ENCODE assay signal across 10 mouse cellular contexts in genomic region chr5:112642731-112643130, GRCm38 (mm10).
DNase-seq lines count a peak whose midpoint lies in the region; ATAC-seq and TF ChIP-seq lines count a peak whose summit lies in the region.
"Had no signal": no experiment of that assay in that cellular context is flagged by ENCODE, and none has a peak within 500 bp of the region (broad histone marks: within the 10 kb centered on the region; RNA-seq: fewer than 3 reads in every experiment).

No protein-coding gene starts in this region.

- H3K4me2 ChIP-seq in hindbrain, embryonic 11.5 days (replicated peaks; ENCODE audit: low read depth, low read length): no peak overlapping the region
- H3K4me2 ChIP-seq in hindbrain, embryonic 13.5 days: no peak overlapping the region
- H3K4me2 ChIP-seq: liver, embryonic 13.5 days had no signal

- H3K36me3 ChIP-seq in hindbrain, embryonic 11.5 days (ENCODE audit: control insufficient read depth, insufficient read depth, low read length): no peaks in the 10 kb centered on the region
- H3K36me3 ChIP-seq in hindbrain, embryonic 13.5 days: no peaks in the 10 kb centered on the region
- no peaks in the 10 kb centered on the region for H3K36me3 ChIP-seq in thymus, adult 2 months (ENCODE audit: control insufficient read depth, insufficient read depth, low read length)
- H3K36me3 ChIP-seq: liver, embryonic 13.5 days had no signal

- no peak overlapping the region for H3K9ac ChIP-seq in hindbrain, embryonic 11.5 days (ENCODE audit: low read depth, low read length)
- no peak overlapping the region for H3K9ac ChIP-seq in hindbrain, embryonic 13.5 days
- H3K9ac ChIP-seq: liver, embryonic 13.5 days had no signal

- H3K4me3 ChIP-seq in hindbrain, embryonic 11.5 days (ENCODE audit: low read depth, low read length): no peak overlapping the region
- H3K4me3 ChIP-seq in hindbrain, embryonic 13.5 days: no peak overlapping the region
- H3K4me3 ChIP-seq in thymus, adult 2 months (ENCODE audit: control insufficient read depth, insufficient read depth, low read length): no peak overlapping the region
- H3K4me3 ChIP-seq in cortical plate, adult 2 months (ENCODE audit: insufficient read depth, low read length): no peak overlapping the region
- H3K4me3 ChIP-seq: liver, embryonic 13.5 days had no signal

- ATAC-seq in hindbrain, embryonic 11.5 days (ENCODE audit: low FRiP score): no peak
- no peak for ATAC-seq in hindbrain, embryonic 13.5 days (ENCODE audit: low FRiP score)
- ATAC-seq: activated CD4-positive, CD25-positive, alpha-beta regulatory T cell, adult 4 months had no signal

- H3K27ac ChIP-seq in hindbrain, embryonic 11.5 days (ENCODE audit: low read depth, low read length): no peak overlapping the region
- H3K27ac ChIP-seq in hindbrain, embryonic 13.5 days: no peak overlapping the region
- no peak overlapping the region for H3K27ac ChIP-seq in thymus, adult 2 months (ENCODE audit: control insufficient read depth, insufficient read depth, low read length)
- H3K27ac ChIP-seq in cortical plate, adult 2 months (ENCODE audit: insufficient read depth, low read length): no peak overlapping the region
- H3K27ac ChIP-seq: liver, embryonic 13.5 days had no signal

- peak; percentile 66; the same call in 1 of the 2 replicates for TF ChIP-seq CTCF in thymus, adult 2 months (IDR thresholded peaks at IDR 0.05; ENCODE audit: borderline replicate concordance, control insufficient read depth, extremely low read depth, insufficient read depth, low read length, poor library complexity)
- TF ChIP-seq CTCF in cortical plate, adult 2 months (IDR thresholded peaks at IDR 0.05; ENCODE audit: extremely low read depth, insufficient read depth, low read length): peak; percentile 54

- H3K27me3 ChIP-seq in hindbrain, embryonic 11.5 days (ENCODE audit: control insufficient read depth, insufficient read depth, low read length): no peaks in the 10 kb centered on the region
- peaks cover 17% of the 10 kb centered on the region for H3K27me3 ChIP-seq in hindbrain, embryonic 13.5 days
- H3K27me3 ChIP-seq in thymus, adult 2 months (ENCODE audit: control insufficient read depth, insufficient read depth, low read length): no peaks in the 10 kb centered on the region
- H3K27me3 ChIP-seq: liver, embryonic 13.5 days had no signal

- no peaks in the 10 kb centered on the region for H3K9me3 ChIP-seq in hindbrain, embryonic 11.5 days (ENCODE audit: control insufficient read depth, low read length)
- no peaks in the 10 kb centered on the region for H3K9me3 ChIP-seq in hindbrain, embryonic 13.5 days
- H3K9me3 ChIP-seq: liver, embryonic 13.5 days had no signal

- peak; percentile 63 for DNase-seq in hindbrain, embryonic 11.5 days (ENCODE audit: low spot score)
- DNase-seq in thymus, adult 2 months: no peak
- DNase-seq in thymus, postnatal 0 days (ENCODE audit: low spot score): no peak
- DNase-seq in testis, postnatal 14 days (ENCODE audit: low spot score): peak; percentile 16
- no peak for DNase-seq in gastrocnemius, adult 18-20 months (ENCODE audit: low spot score)
- no peak for DNase-seq in kidney, adult 11 months
- DNase-seq: liver, embryonic 13.5 days had no signal

- H3K4me1 ChIP-seq in hindbrain, embryonic 11.5 days (replicated peaks; ENCODE audit: control insufficient read depth, insufficient read depth, low read length): peaks cover 6% of the 10 kb centered on the region; the same call in 1 of the 2 replicates
- H3K4me1 ChIP-seq in hindbrain, embryonic 13.5 days (replicated peaks): peaks cover 25% of the 10 kb centered on the region
- H3K4me1 ChIP-seq in thymus, adult 2 months (replicated peaks; ENCODE audit: control insufficient read depth, insufficient read depth, low read length): no peaks in the 10 kb centered on the region
- H3K4me1 ChIP-seq in cortical plate, adult 2 months (ENCODE audit: control insufficient read depth, insufficient read depth, low read length): peaks cover 2% of the 10 kb centered on the region; the same call in 1 of the 2 replicates

- WGBS in hindbrain, embryonic 11.5 days: 64% methylated on average over 10 of the region's 10 CpGs
- 61% methylated on average over 10 of the region's 10 CpGs for WGBS in hindbrain, embryonic 13.5 days
- 52% methylated on average over 10 of the region's 10 CpGs for WGBS in thymus, adult 2 months

- TF ChIP-seq POLR2A in thymus, adult 2 months (IDR thresholded peaks at IDR 0.05; ENCODE audit: control insufficient read depth, extremely low read depth, insufficient read depth, low read length, poor library complexity): no peak
- TF ChIP-seq POLR2A in cortical plate, adult 2 months (IDR thresholded peaks at IDR 0.05; ENCODE audit: extremely low read depth, insufficient read depth, low read length): no peak

Comparison
In these comparisons a context has a peak if more than half of its experiments do, and no peak if none do; other contexts are left out.
1. DNase-seq: peak in hindbrain, embryonic 11.5 days (single experiment) and testis, postnatal 14 days (single experiment); none in thymus, adult 2 months (single experiment), thymus, postnatal 0 days (single experiment), gastrocnemius, adult 18-20 months (single experiment) and kidney, adult 11 months (single experiment).